Mouse (Mus musculus) c-Kit-negative CD71-positive TER-119-positive erythroid progenitor cells, embryonic 14.5 days (primary cell): ENCODE measurements around the gene Grin2c.

Experiments used
- DNase-seq: peaks from one replicate; pipeline ENCODE4 v3.0.0-alpha.2; 2013; ENCODE audit warnings: low read depth, low spot score

Grin2c gene

GRCm38 (mm10) chr11:115232889-115233288 lies 34.2 kb downstream of the Grin2c start:
- DNase-seq, result no peak

DNA sequence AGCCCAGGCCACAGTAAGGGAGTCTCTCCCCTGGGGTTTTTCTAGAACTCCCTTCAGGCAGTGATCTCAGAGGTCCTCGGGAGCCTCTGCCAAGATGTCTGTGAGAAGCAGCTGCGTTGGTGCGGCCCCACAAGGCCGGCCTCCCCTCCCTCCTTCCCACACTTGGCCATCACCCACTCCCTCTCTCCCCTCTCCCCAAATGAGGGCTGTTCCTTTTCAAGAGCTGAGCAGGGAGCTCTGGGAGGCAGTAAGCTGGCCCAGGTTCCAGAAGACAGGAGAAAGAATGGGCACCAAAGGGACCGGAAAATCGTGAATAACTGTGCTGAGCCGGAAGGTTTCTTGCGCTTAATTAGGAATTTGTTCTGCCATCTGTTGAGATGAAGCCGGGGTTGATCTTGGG lies 35.1 kb downstream of the Grin2c start:
- DNase-seq, result no peak

- no peak for DNase-seq
Observed at GRCm38 (mm10) chr11:115231168-115231915, 35.7 kb downstream of the Grin2c start.

GRCm38 (mm10) chr11:115229021-115229930 lies 37.8 kb downstream of the Grin2c start:
- no peak for DNase-seq

GRCm38 (mm10) chr11:115228430-115228829 lies 38.6 kb downstream of the Grin2c start:
- no peak for DNase-seq

DNA sequence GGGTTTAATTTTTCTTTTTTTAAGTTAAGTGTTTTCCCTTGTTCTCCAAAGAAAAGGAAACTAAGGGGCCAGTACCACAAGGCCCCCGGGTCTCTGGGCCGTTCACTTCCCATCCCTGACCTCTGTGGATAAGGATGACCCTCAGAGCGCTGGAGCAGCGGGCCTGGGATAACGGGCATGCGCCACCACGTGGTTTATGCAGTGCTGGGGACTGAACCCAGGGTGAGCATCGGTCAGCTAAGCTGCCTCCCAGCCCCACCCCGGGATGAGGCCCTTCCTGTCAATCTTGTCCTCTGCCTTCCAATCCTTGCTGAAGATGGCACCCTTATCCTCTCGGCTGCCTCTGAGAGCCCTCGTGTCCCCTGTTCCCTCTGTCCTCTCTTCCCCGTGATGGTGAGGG lies 39.4 kb downstream of the Grin2c start:
- no peak for DNase-seq

- no peak for DNase-seq
Observed at GRCm38 (mm10) chr11:115226811-115227491, 40.1 kb downstream of the Grin2c start.

- no peak for DNase-seq
Observed at GRCm38 (mm10) chr11:115225301-115225700, 41.7 kb downstream of the Grin2c start.

DNA sequence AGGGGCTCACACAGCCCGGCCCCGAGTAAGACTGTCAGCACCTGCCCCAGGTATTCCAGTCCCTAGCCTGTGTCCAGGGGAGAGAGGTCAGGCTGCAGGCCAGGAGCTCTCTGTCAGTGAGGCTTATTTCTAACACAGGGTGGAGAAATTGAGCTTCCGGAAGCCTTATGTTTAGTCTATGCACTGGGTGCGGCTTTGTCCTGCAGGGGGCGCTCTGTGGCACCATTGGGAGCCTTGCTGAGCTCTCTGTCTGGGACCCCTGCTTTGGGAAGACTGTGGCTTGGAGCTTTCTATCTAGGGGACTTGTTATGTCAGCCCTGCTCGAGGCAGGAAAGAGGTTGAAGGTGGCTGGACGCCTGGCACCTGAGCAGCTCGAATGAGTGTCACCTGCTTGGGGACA lies 42.2 kb downstream of the Grin2c start:
- no peak for DNase-seq

GRCm38 (mm10) chr11:115223877-115224276 lies 43.2 kb downstream of the Grin2c start:
- DNase-seq, result no peak

- DNase-seq, result no peak
Observed at GRCm38 (mm10) chr11:115223451-115223850, 43.6 kb downstream of the Grin2c start.

GRCm38 (mm10) chr11:115222570-115222969 lies 44.5 kb downstream of the Grin2c start:
- no peak for DNase-seq

GRCm38 (mm10) chr11:115222077-115222476 lies 45.0 kb downstream of the Grin2c start:
- no peak for DNase-seq

- DNase-seq, result no peak
Observed at GRCm38 (mm10) chr11:115219685-115220084, 47.4 kb downstream of the Grin2c start.

GRCm38 (mm10) chr11:115219263-115219662 lies 47.8 kb downstream of the Grin2c start:
- DNase-seq, result no peak

DNA sequence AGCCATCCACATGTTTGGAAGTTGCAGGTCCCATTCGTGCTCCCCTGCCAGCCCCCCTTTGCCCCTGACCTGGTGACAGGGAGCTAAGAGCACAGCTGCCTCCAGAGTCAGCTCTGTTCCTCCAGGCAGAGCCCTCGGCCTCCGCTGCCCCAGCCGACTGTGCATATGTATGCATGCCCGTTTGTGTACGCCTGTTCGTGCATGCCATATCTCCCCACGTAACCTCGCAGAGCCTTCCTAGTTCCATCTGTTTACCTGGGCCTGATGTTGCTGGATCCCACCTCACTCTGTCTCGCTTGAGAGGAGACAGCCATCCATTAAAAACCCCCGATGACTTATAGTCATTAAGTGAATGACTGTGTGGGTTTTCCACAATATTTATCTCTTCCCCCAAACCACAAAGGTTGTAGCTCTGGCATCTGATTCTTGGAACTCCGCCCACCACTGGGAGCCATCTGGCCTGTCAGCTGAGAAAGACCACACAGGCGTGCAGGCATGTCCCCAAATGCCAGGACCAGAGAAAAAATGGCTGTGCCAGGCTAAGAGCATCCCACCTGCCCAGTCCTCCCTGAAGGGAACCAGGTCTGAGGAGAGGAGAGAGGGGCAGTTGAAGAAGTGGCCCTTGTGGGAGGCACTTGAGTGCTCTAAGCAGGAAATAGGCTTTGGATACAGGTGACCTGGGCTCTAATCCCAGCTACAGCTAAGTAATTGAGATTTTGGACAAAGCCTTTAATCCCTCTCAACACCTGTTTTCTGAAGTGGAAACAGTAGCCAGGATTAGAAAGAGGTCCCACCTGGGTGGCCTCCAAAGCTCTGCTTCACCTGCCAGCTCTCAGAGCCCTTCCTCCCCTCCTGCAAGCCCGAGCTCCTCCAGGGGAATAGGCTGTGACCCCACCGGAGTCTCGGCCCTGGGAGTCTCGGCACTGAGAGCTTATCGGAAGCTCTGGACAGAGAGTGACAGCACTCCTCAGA lies 49.3 kb downstream of the Grin2c start:
- no peak for DNase-seq

GRCm38 (mm10) chr11:115215123-115215522 lies 51.9 kb downstream of the Grin2c start:
- no peak for DNase-seq

DNA sequence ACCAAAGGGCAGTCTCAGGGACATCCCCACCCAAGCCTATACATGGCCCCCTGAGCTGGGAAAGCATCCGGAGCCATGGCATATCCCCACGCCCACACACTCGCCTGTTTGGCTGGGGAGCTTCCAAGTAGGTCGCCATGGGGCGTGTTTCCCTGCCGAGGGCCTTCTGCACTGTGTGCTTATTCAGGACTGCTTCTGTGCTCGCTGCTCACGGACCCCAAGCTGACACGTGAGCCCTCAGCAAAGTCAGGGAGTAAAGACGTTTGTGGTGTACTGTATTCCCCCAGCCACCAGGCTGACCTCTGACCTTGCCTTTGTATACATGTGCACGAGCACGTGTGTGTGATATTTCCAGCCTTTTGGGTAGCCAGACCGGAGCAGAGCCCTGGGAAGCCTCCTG lies 54.9 kb downstream of the Grin2c start:
- no peak for DNase-seq

DNA sequence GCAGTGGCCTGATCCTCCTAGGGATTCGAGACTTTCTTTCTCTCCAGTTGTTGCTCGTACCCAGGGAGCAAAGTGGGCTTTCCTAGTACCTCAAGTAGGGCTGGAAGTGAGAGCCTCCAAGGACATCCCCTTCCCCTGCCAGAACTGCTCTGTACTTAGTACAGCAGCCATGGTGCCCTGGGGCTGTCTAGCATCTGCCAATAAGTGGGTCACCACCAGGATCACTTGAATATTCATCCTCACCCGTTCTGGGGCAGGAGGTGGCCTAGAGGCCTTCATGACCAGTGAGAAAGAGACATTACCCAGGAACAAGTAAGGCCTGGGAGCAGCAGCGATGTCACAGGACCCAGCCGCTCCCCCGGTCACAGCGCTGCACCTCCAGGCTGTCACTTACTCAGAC lies 57.1 kb downstream of the Grin2c start:
- DNase-seq, result no peak

DNA sequence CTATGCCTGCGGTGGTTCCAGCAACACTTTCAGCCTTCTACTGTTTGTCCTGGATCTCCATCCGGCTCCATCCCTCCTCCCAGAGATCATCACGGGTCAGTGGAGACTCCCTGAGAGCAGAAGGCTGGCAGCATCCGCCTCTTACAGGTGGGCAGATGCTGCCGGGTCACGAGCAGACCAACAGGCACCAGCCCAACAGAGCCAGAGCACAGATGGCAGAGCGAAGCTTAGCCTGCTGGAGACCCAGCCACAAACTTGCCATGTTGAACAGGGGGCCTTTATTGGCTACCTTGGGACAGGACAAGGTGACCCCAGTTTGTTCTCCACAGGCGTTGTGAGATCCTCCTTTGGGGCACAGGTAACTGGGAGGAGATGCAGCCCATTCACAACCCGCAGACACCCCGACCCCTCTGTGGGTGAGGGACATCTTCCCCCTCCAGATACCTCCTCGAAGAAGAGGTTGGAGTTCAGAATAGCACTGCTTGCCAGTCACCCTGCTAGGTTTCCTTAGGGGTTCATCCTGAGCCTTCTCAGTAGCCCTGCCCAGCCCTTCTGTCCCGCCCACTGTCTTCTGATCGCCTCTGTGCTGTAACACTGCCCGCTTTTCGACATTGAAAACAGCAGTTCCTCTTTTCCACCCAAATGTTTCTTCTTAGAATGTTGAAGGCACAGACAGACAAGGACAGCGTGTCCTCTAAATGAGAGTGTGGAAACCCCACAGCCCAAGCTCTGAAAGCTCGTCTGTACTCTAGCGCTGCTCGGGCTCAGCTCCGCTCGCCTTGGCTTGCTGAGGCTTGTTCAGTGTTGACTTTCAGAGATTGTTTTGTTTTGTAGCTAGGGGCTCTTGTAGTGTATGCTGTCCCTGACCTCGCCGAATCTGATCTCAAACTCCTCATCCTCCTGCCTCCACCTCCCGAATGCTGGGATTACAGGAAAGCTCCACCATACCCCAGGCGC lies 58.0 kb downstream of the Grin2c start:
- no peak for DNase-seq
